8 mouse cellular contexts compared by ENCODE assay signal in genomic region chr10:69888399-69888798, GRCm38 (mm10).
DNase-seq lines count a peak whose midpoint lies in the region; ATAC-seq and TF ChIP-seq lines count a peak whose summit lies in the region.

No protein-coding gene starts in this region.

- H3K4me3 ChIP-seq in MEL (ENCODE audit: control insufficient read depth in 1 of 2, insufficient read depth in 1 of 2, low read depth in 2 of 2, low read length in 2 of 2): peak overlapping the region; percentile 29 to 34; a peak in 2 of 4 replicates
- no peak overlapping the region for H3K4me3 ChIP-seq in embryonic facial prominence, embryonic 14.5 days (ENCODE audit: low read depth, low read length)
- peak overlapping the region; percentile 26; the same call in 1 of the 2 replicates for H3K4me3 ChIP-seq in heart, embryonic 16.5 days (ENCODE audit: low read length)

- H3K27ac ChIP-seq in MEL (ENCODE audit: control insufficient read depth, low read depth, low read length): peak overlapping the region; percentile 20; the same call in 1 of the 2 replicates
- no peak overlapping the region for H3K27ac ChIP-seq in embryonic facial prominence, embryonic 14.5 days (replicated peaks; ENCODE audit: low read depth, low read length)
- peak overlapping the region; percentile 75 for H3K27ac ChIP-seq in heart, embryonic 16.5 days (ENCODE audit: low read length)

- peak overlapping the region; percentile 37 for H3K4me2 ChIP-seq in embryonic facial prominence, embryonic 14.5 days (ENCODE audit: low read depth, low read length)
- peak overlapping the region; percentile 58 for H3K4me2 ChIP-seq in heart, embryonic 16.5 days (ENCODE audit: low read depth, low read length)

- TF ChIP-seq RAD21 in MEL (IDR thresholded peaks at IDR 0.05; ENCODE audit: low read depth, low read length): no peak

- H3K4me1 ChIP-seq in MEL (ENCODE audit: control insufficient read depth in 1 of 2, insufficient read depth in 2 of 2, low read length in 2 of 2): peaks cover 2 to 18% of the 10 kb centered on the region in 2 experiments; a peak in 2 of 4 replicates
- H3K4me1 ChIP-seq in embryonic facial prominence, embryonic 14.5 days (ENCODE audit: control insufficient read depth, insufficient read depth, low read length): no peaks in the 10 kb centered on the region
- H3K4me1 ChIP-seq in heart, embryonic 16.5 days (ENCODE audit: control insufficient read depth, insufficient read depth, low read length): peaks cover 8% of the 10 kb centered on the region; the same call in 1 of the 2 replicates

- H3K36me3 ChIP-seq in MEL (ENCODE audit: control insufficient read depth in 1 of 2, insufficient read depth in 2 of 2, low read length in 2 of 2): peaks cover 0 to 11% of the 10 kb centered on the region in 2 experiments; a peak in 2 of 4 replicates
- peaks cover 29% of the 10 kb centered on the region for H3K36me3 ChIP-seq in embryonic facial prominence, embryonic 14.5 days (ENCODE audit: control insufficient read depth, insufficient read depth, low read length)
- peaks cover 22% of the 10 kb centered on the region for H3K36me3 ChIP-seq in heart, embryonic 16.5 days (ENCODE audit: control insufficient read depth, insufficient read depth)

- 22% methylated on average over 4 of the region's 4 CpGs for WGBS in embryonic facial prominence, embryonic 14.5 days
- WGBS in heart, embryonic 16.5 days: 10% methylated on average over 4 of the region's 4 CpGs

- 0 out of 4 replicates have a peak, but pooled peaks cover 0 to 1% of the 10 kb centered on the region in 2 experiments for H3K27me3 ChIP-seq in MEL (ENCODE audit: control insufficient read depth in 1 of 2, insufficient read depth in 2 of 2, low read length in 2 of 2)
- no peaks in the 10 kb centered on the region for H3K27me3 ChIP-seq in embryonic facial prominence, embryonic 14.5 days (replicated peaks; ENCODE audit: control insufficient read depth, insufficient read depth, low read length)
- no peaks in the 10 kb centered on the region for H3K27me3 ChIP-seq in heart, embryonic 16.5 days (ENCODE audit: control insufficient read depth, insufficient read depth, low read length)

- H3K9me3 ChIP-seq in MEL (replicated peaks; ENCODE audit: insufficient read depth, low read length): no peaks in the 10 kb centered on the region
- no peaks in the 10 kb centered on the region for H3K9me3 ChIP-seq in embryonic facial prominence, embryonic 14.5 days (ENCODE audit: control insufficient read depth, low read length)
- no peaks in the 10 kb centered on the region for H3K9me3 ChIP-seq in heart, embryonic 16.5 days (replicated peaks; ENCODE audit: control insufficient read depth, low read length)

- peak; percentile 32 for DNase-seq in layer of hippocampus, adult 9-10 months (ENCODE audit: low spot score)
- DNase-seq in layer of hippocampus, postnatal 25 days (ENCODE audit: extremely low spot score in 1 of 2, low spot score in 1 of 2): no peak
- DNase-seq in MEL (ENCODE audit: low read depth, low spot score): peak; percentile 89
- peak; percentile 76 for DNase-seq in embryonic facial prominence, embryonic 14.5 days (ENCODE audit: low spot score)
- peak; percentile 64 to 81 for DNase-seq in kidney, postnatal 36 days
- peak; percentile 27 for DNase-seq in mesoderm, embryonic 11.5 days (ENCODE audit: low read depth, low spot score)
- no peak for DNase-seq in spleen, postnatal 4 days (ENCODE audit: low spot score in 2 of 2)

- no peak for ATAC-seq in embryonic facial prominence, embryonic 14.5 days (ENCODE audit: low read depth)
- ATAC-seq in heart, embryonic 16.5 days (replicated peaks; ENCODE audit: extremely low read depth, insufficient read depth, low FRiP score): peak; percentile 84

- no peak; a peak in 1 of 6 replicates for TF ChIP-seq CTCF in MEL (IDR thresholded peaks at IDR 0.05 in 2 of 3, conservative IDR thresholded peaks at IDR 0.05 in 1 of 3; ENCODE audit: control insufficient read depth in 1 of 3, insufficient read depth in 1 of 3, low read depth in 2 of 3, low read length in 3 of 3, poor library complexity in 1 of 3, severe bottlenecking in 1 of 3)

- peak overlapping the region; percentile 51; the same call in 1 of the 2 replicates for H3K9ac ChIP-seq in MEL (ENCODE audit: control insufficient read depth, low read depth, low read length, poor library complexity, severe bottlenecking)
- no peak overlapping the region for H3K9ac ChIP-seq in embryonic facial prominence, embryonic 14.5 days (ENCODE audit: low read depth, low read length)
- peak overlapping the region; percentile 51; the same call in 1 of the 2 replicates for H3K9ac ChIP-seq in heart, embryonic 16.5 days (ENCODE audit: low read length)

- TF ChIP-seq POLR2A in MEL (IDR thresholded peaks at IDR 0.05; ENCODE audit: control insufficient read depth in 1 of 2, insufficient read depth in 1 of 2, low read depth in 1 of 2, low read length in 2 of 2, poor library complexity in 1 of 2): peak in 1 of 2 experiments; percentile 43; a peak in 1 of 4 replicates

- peak in 1 of 2 experiments; percentile 28; a peak in 1 of 4 replicates for TF ChIP-seq EP300 in MEL (IDR thresholded peaks at IDR 0.05; ENCODE audit: low read depth in 1 of 2, low read length in 2 of 2)

- H3K79me2 ChIP-seq in MEL (ENCODE audit: control insufficient read depth, insufficient read depth, low read length, poor library complexity): no peaks in the 10 kb centered on the region

TF ChIP-seq in MEL, 35 proteins besides CTCF, POLR2A, EP300 and RAD21:
- TF ChIP-seq NELFE (IDR thresholded peaks at IDR 0.05; ENCODE audit: low read depth, low read length) (0 out of 2 replicates have a peak, but pooled peaks have one; percentile 43), RCOR1 (IDR thresholded peaks at IDR 0.05; ENCODE audit: low read depth, low read length) (peak; percentile 44; the same call in 1 of the 2 replicates), ZNF384 (IDR thresholded peaks at IDR 0.05; ENCODE audit: low read depth, low read length) (no peak), ZMIZ1 (IDR thresholded peaks at IDR 0.05; ENCODE audit: low read depth, low read length) (no peak), JUND (IDR thresholded peaks at IDR 0.05; ENCODE audit: low read depth, low read length) (no peak), POLR2AphosphoS2 (IDR thresholded peaks at IDR 0.05; ENCODE audit: low read length) (no peak), ZC3H11A (IDR thresholded peaks at IDR 0.05; ENCODE audit: low read depth, low read length) (no peak), CHD1 (IDR thresholded peaks at IDR 0.05; ENCODE audit: low read depth, low read length) (no peak), POLR2AphosphoS5 (IDR thresholded peaks at IDR 0.05; ENCODE audit: borderline replicate concordance, low read depth, low read length) (no peak), UBTF (IDR thresholded peaks at IDR 0.05; ENCODE audit: borderline replicate concordance, insufficient read depth, low read depth, low read length) (no peak), BHLHE40 (IDR thresholded peaks at IDR 0.05; ENCODE audit: borderline replicate concordance, low read depth, low read length) (no peak), NRF1 (IDR thresholded peaks at IDR 0.05; ENCODE audit: insufficient read depth, low read depth, low read length, poor library complexity, severe bottlenecking) (no peak), USF1 (IDR thresholded peaks at IDR 0.05; ENCODE audit: low read depth, low read length) (peak; percentile 45), ELF1 (IDR thresholded peaks at IDR 0.05; ENCODE audit: low read depth, low read length) (peak; percentile 63), USF2 (IDR thresholded peaks at IDR 0.05; ENCODE audit: borderline replicate concordance in 1 of 2, insufficient read depth in 1 of 2, low read depth in 1 of 2, low read length in 2 of 2) (no peak), KAT2A (conservative IDR thresholded peaks at IDR 0.05; ENCODE audit: low read depth, low read length) (peak; percentile 78; the same call in 1 of the 2 replicates), ETS1 (IDR thresholded peaks at IDR 0.05; ENCODE audit: low read depth, low read length) (peak; percentile 74), SMC3 (IDR thresholded peaks at IDR 0.05; ENCODE audit: low read depth, low read length) (no peak), SIN3A (IDR thresholded peaks at IDR 0.05; ENCODE audit: low read length) (peak; percentile 79), TAL1 (IDR thresholded peaks at IDR 0.05; ENCODE audit: low read length) (no peak), HCFC1 (IDR thresholded peaks at IDR 0.05; ENCODE audit: low read depth, low read length) (peak; percentile 97), TCF12 (IDR thresholded peaks at IDR 0.05; ENCODE audit: low read depth, low read length) (no peak), CHD2 (IDR thresholded peaks at IDR 0.05; ENCODE audit: low read length) (no peak; the same call in none of the 2 replicates), TBP (IDR thresholded peaks at IDR 0.05; ENCODE audit: low read depth, low read length) (peak; percentile 64), GABPA (IDR thresholded peaks at IDR 0.05; ENCODE audit: low read depth, low read length) (no peak), MAFK (IDR thresholded peaks at IDR 0.05; ENCODE audit: borderline replicate concordance, low read depth, low read length) (no peak), MXI1 (IDR thresholded peaks at IDR 0.05; ENCODE audit: low read depth, low read length) (no peak), GATA1 (IDR thresholded peaks at IDR 0.05; ENCODE audit: low read depth, low read length) (peak; percentile 67), MAX (IDR thresholded peaks at IDR 0.05; ENCODE audit: low read length) (0 out of 2 replicates have a peak, but pooled peaks have one; percentile 36), ZKSCAN1 (IDR thresholded peaks at IDR 0.05; ENCODE audit: low read depth, low read length) (no peak), MAZ (IDR thresholded peaks at IDR 0.05; ENCODE audit: low read depth, low read length) (no peak), MEF2A (IDR thresholded peaks at IDR 0.05; ENCODE audit: extremely low read depth, insufficient replicate concordance, low read depth, low read length, poor library complexity, severe bottlenecking) (no peak), MYB (IDR thresholded peaks at IDR 0.05; ENCODE audit: low read depth, low read length) (no peak), E2F4 (IDR thresholded peaks at IDR 0.05; ENCODE audit: borderline replicate concordance, low read depth, low read length) (no peak)
TF ChIP-seq in MEL: peak in this region for 11.

Comparison
In these comparisons a context has a peak if more than half of its experiments do, and no peak if none do; other contexts are left out.
1. DNase-seq: peak in layer of hippocampus, adult 9-10 months (single experiment), MEL (single experiment), embryonic facial prominence, embryonic 14.5 days (single experiment), kidney, postnatal 36 days (2 of 2) and mesoderm, embryonic 11.5 days (single experiment); none in layer of hippocampus, postnatal 25 days (0 of 2) and spleen, postnatal 4 days (0 of 2).